Mouse (Mus musculus) heart, postnatal 0 days (tissue): ENCODE measurements at regions not wholly inside any gene's neighbourhood (a gene's known extent, or its start where the extent isn't known, plus 50 kb on each side); places are given as distances from the start of the nearest gene placed in this dataset.

ENCODE experiments used
- CTCF ChIP-seq: IDR thresholded peaks from 2 replicates; pipeline ENCODE4 v1.5.1; 2016; ENCODE audit warnings: antibody characterized with exemption, control low read depth, low read depth
- EP300 ChIP-seq: IDR thresholded peaks from 2 replicates; pipeline ENCODE4 v1.6.1; 2016; ENCODE audit warnings: antibody characterized with exemption, low read depth

DNA sequence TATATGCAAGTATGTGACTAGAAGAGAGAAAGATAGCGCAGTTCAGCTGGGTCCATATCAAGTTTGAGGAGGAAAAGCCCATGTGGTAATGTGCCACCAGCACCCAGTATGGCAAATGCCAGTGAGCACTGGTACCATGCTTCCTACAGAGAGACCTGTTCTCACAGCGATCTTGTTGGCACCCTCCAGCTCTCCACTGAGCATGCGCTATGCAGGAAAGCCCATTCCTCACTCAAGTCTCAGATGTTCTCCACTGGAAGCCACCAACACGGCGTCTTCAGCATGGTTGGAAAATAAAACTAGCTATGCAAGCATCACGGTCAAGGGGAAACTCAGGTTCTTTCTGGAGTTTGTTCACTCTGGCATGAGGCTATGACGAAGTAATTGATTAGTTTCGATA is 567.3 kb upstream of the Gm10131 start:
- TF ChIP-seq EP300 (no peak), CTCF (no peak)
